Mouse (Mus musculus) T-helper 1 cell (primary cell): ENCODE measurements around the gene Slc6a9.

Experiments
- in situ Hi-C: fragments of 300-600 bp; cut with MboI, MseI; formaldehyde crosslinking; loops from one replicate; pipeline ENCODE4 v1.15.1; 2025; ENCODE audit warnings: high pct_unique_total_duplicates

Gene Slc6a9

DNA sequence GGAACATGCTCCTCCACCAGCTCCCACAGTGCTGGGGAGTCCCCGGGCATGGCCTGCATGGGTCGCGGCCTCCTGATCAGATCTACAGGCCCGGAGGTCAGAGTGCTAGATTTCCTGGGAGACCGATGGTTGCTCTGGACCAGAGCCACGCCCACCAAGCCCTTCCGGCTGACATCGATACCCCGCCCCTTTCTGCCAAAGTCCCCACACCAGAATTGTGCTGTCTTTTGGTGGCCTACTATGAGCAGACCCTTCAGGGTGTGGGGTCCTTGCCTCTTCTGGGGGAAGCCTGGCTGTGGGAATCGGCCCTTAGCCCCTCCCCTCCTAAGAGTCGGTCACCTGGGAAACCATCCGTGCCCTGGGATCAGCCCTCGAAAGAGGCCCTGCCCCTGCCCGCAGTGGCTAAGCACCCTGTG is 38.2 kb downstream of the Slc6a9 start, which contains the start of gene Ccdc24:
Ccdc24 (minus strand) TSS at position 87 of the 416 bp plus-strand sequence.
- in situ Hi-C loops = no loop called here

DNA sequence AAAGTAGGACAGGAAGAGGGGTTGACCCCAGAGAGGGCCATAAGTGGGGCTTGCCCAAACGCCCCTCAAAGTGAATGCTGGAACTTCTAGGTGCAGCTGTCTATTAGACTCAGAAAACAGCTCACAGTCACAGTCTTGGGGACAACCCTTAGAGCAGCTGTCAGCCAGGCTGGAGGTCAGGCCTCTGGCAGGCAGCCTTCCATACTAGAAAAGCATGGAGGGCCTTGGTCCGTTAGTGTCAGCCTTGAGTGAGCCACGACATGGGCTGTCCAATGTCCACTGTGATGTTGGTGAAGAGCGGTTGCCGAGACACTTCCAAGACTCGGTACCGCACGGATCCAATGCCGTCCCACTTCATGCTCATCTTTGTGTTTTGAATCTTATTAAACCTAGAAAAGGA is 39.3 kb downstream of the Slc6a9 start:
- in situ Hi-C loops = no loop called here

DNA sequence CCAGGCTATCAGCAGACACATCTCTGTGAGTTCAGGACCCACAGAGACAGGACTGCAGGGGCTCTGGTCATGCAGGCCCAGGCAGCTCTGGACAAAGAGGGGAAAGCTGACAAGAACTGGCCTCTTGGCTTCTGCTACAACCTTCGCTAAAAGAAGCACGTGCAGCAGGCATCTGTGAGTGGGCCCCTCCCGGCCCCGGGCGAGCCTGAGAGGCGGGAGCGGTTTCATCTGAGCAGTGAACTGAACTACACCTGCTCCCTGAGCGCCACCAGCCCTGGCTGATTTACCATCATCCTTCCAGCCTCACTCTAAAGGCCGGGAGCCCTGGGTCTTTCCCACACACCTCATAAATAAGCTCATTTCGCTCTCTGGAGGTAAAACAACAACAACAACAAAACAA is 44.0 kb downstream of the Slc6a9 start:
- in situ Hi-C loops = no loop called here

DNA sequence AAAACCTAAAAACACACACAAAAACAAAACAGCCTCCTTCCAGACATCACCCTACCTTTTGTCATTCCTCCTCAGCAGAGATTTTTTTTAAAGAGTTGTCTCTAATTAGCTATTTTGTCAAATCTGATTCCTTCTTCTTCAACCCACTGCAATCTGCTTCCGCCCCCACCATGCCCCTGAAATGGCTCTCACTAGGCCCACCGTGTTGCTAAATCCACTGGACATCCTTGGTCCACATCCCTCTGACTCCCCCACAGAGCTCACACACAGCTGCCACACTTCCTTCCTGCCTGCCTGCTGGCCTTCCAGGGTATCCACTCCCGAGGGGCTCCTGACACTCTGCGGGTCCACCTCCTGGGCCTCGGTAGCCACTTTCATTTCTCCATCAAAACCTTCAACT is 44.4 kb downstream of the Slc6a9 start:
- in situ Hi-C loops = no loop called here

DNA sequence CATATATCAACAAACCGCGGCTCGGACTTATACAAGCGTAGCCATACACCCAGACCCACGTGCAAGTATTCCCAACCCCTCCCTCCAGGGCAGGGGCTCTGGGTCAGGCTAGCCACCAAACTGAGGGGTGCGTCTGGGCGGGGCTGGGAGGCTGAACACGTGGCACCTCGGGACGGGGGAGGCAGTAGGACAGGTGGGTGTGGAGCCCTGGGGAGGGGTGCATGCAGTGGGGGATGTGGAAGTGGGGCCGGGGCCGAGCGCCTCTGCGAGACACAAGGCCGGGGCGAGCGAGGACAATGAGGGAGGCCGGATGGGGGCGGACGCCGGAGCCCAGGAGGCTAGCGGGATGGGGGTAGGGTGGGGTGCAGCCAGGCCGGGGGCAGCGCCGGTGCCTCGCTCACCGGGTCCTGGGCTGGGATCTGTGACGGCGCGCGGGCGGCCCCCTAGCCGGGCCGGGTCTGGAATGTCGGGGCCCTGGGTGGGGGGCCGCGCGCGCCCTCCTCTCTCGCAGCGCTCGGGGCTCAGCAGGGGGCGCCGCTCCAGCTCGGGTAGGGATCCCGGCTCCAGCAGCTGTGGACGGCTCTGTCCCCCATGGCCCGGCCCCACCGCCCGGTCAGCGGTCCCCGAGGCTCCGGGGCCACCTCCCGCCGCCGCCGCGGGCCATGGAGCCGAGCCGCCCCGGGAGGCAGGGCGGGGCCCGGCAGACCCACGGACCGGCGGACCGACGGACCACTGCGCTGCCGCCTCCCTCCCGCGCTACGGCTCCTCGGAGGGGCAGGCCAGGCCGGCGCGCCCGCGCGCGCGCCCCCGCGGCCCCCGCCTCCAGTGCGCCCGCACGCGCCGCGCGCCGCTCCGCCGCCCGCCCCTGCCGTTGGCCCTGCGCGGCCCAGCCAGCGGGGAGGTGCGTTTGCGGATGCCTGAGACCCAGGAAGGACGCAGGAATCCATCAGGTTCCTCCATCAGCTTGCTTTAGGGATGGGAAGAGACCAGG is 48.7 kb downstream of the Slc6a9 start, which contains the start of gene B4galt2:
B4galt2 (minus strand) TSS at position 787 of the 991 bp plus-strand sequence.
- in situ Hi-C loops = no loop called here

DNA sequence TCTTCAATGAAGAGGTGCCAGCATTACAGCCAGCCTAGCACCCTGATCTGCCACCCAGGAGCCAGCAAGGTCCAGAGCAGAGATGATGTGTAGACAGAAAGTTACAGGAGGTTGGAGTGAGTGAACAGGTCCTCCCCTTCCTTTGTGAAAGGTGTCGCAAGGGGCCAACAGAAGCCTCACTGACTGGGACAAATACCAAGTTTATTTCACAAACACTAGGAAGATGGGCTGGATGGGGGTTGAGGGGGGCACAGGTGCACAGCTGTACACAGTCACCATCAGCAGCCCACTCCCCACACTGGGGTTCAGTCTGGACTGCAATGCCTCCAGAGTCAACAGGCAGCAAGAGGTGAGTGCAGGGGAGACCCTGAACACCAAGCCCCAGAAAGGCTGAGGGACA is 49.8 kb downstream of the Slc6a9 start:
- in situ Hi-C loops = no loop called here

DNA sequence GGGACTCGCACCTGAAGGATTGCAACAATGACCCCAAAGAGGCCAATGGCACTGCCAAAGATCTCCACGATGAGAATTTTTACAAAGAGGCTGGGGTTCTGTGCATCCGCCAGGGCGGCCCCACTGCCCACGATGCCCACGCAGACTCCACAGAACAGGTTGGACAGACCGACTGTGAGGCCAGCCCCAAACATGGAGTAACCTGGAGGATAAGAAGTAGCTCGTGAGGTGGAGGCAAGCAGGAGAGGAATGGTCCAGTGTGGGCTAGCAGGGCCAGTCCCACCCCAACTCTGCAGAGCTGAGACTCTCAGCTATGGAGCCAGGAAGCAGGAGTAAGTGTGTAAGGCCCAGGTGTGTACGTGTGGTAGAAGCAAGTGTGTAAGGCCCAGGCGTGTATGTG is 50.8 kb downstream of the Slc6a9 start:
- in situ Hi-C loops = no loop called here

DNA sequence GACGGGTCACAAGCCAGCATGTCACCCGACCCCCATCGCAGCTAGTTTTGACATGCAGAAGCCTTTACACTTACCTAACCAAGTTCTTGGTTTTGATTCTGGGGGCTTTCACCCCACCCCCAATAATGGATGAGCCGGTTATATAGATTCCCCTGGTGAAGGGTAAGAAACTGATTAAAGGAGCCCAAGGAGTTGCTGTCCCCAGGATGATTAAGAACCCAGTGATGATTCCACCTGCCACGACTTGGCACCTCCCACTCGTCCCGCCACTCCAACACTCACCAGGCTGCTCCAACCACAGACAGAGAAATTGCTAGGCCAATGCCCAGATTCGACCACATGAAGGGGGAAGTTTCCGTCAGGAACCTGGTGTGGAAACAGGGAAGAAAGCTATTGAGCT is 51.7 kb downstream of the Slc6a9 start:
- in situ Hi-C loops = no loop called here

DNA sequence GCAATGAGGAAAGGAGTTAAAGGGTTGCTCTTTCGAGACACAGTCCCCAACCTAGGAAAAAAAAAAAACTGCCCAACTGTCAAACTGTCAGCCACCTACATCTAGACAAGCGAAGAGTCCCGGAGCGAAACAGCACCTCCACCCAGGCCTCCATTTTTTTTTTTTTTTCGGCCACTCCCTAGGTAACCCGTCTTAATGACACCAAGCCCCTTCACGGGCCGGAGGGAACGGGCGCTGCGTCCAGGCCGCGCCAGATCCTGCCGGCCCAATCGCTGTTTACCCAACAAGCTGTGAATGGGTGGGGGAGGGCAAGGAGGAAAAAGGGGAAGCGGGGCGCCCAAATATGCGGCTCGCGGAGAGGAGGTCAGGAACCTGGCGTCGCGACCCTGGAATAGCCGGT is 52.3 kb downstream of the Slc6a9 start:
- in situ Hi-C loops = no loop called here

DNA sequence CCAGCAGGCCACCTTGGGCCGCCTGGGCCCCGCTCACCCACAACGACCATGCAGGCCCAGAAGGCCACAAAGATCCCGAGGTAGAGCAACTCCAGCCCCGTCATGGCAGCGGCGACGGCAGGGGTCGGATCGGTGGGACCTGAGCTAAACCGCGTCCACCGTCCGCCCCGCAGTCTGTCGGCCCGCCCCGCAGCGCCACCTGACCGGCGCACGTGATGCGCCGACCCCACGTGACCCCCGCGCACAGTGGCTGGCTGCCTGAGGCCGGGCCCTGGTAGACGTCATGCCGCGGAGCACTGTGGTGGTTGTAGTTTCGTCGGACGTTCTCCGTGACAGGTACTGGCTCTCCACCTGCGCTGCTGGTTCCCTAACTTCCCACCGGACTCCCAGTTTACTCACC is 52.8 kb downstream of the Slc6a9 start, which contains the start of gene Atp6v0b:
Atp6v0b (minus strand) TSS at position 201 of the 400 bp plus-strand sequence.
- in situ Hi-C loops = no loop called here

DNA sequence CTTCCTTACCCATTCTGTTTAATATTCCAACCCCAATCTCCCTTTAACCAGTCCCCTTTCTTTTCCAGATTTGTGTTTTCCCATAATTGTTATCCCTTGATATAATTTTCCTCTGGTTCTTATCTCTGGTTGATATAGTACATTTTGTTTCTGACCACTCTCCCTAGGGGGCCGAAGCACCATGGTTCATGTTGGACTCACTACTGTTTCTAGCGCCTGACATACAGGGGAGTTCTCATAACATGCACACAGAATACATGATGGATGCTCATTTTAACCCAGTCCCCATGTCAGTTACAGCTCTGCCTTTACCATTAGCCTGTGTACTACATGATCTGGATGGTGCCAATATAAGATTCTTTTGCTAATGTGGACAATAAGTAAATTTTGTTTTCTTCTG is 53.6 kb downstream of the Slc6a9 start:
- in situ Hi-C loops = no loop called here

DNA sequence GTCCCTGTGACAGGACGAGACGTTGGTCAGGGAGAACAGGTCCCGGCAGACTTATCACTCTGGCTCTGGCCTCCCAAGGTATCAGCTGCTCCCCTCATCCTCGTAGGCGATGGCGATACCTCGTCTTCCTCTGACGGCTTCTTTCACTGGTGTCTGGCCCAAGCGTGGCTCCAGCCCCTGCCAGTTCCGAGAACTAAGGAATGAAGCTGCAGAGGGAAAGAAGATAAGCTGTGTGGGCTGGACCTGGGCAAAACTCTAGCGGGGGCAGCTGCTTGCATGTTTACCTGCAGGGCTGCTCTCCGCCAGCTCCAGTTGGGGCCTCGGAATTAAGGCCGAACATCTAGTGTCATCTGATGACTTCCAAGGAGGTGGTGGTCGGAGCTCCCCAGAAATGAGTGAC is 55.2 kb downstream of the Slc6a9 start:
- in situ Hi-C loops = no loop called here

DNA sequence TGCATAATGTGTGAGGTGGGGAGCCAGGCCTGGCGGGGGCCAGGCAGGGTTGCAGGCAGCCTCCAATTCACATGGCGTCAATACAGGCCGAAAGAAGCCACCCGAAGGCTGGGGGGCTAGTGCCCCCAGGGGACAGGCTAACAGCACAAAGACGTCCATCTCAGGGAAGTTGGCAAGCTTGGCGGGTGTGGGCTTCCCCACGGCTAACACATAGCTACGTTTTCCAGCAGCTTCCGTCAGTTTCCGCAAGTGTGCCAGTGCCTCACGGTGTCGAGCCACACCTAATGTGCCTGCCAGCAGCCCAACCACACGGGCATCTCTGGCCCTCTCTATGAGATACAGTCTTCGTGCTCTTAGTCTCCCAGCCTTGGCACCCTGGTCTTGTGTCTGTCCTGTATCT is 55.7 kb downstream of the Slc6a9 start:
- in situ Hi-C loops = no loop called here

DNA sequence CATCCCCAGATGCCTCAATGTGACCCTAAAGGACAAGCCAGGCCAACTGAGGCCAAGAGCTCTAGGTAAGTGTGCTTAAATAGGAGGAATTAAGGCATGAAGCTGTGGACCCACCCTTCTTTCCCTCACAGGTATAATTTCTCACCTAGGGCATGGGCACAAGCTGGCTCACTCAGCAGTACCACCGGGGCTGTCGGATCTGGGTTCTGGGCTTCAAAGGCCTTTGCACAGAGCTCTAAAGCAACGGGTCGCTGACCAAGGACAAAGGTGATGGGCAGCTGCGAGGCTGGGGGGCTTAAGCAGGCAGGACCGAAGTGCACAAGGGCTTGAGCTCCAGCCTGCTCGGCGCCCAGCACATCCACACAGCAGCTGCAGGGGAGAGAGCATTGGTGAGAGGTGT is 56.4 kb downstream of the Slc6a9 start:
- in situ Hi-C loops = no loop called here

DNA sequence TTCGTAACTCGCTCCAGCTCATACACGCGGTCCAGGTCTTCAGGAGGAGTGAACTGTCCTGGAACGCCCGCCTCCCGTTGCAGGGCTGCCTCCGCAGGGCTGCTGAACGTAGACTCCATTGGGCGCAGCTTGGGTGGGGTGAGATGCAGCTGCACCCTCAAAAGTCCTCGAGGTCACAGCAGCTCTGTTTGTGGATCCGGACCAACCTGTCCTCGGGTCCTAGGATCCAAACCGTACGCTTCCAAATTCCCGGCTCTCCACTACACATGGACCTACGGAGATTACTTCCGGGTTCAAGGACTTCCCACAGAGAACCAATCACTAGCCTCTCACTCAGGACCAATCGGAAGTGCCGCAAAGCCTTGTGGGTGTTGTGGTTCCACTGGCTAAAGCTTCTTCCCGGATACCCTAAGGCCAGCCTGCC is 57.4 kb downstream of the Slc6a9 start, which contains the start of gene Dph2:
Dph2 (minus strand) TSS at position 295 of the 424 bp plus-strand sequence.
- in situ Hi-C loops = no loop called here

DNA sequence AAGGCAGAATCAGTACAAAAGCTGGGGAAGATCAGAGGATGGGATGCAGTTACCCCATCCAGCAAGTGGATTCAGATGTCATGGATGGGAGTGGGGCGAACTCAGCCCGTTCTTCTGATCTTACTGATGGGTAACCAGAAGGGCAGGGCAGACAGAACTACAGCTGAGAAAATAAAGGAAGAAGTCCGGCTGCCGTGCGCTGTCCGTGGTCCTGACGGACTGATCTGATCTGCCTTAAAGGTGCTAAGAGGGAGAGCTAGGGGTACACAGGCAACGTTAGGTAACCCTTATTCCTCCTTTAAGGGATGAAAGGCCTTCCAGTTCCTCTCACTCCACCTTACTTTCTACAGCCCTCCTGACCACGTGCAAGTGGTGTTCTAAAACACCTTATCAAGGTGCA is 59.1 kb downstream of the Slc6a9 start:
- in situ Hi-C loops = no loop called here

DNA sequence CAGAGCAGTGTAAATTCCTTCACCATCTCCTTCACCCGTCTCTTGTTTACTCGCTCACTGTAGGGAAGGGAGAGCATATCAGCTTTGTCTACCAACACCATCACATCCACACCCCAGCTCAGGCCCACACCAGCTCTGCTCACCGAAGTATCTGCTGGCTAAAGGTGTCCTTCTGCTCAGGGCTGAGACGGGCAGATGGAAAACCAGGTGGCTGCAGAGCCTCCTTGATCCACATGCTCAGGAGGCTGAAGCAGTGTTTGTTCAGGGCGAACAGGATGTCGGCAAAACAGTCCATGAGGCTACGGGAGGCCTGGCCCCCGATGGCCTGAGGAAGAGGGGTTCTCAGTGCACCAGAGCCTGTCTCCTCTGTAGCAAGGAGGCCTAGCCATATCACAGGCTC is 60.3 kb downstream of the Slc6a9 start:
- in situ Hi-C loops = no loop called here

DNA sequence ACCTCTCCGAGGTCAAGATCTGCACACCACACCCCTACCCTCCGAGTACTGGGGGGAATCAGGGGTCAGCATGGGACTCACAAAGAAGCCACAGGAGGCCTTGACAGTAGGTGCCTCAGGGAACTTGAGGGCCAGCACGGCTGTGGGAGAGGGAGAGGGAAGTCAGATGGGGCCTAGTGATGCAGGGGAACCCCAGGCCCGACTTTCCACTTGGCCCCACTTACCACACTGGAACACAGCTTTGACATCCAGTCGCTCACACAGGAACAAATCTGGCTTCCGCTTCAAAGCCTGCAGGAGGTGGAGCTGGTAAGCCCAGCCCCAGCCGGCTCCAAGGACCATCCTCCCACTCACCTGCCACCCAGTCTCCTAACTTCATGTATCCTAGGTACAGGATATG is 61.0 kb downstream of the Slc6a9 start:
- in situ Hi-C loops = no loop called here

DNA sequence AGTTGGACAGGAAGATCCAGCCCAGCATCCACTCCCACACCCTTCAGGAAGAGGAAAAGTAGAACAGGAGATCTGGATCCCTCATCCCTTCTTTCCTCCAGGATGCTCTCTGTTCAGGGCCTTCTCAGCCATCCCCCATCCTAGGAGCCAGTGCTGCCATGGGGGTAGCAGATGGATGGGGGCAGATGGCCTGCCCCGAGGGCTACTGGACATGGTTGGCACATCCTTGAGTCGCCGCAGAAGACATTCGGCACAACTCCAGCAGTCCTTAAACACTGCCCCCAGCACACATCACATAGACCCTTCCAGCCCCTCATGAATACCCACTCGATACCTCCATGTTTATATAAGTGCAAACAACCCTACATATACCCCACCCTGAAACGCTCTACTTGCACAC is 61.7 kb downstream of the Slc6a9 start:
- in situ Hi-C loops = no loop called here

DNA sequence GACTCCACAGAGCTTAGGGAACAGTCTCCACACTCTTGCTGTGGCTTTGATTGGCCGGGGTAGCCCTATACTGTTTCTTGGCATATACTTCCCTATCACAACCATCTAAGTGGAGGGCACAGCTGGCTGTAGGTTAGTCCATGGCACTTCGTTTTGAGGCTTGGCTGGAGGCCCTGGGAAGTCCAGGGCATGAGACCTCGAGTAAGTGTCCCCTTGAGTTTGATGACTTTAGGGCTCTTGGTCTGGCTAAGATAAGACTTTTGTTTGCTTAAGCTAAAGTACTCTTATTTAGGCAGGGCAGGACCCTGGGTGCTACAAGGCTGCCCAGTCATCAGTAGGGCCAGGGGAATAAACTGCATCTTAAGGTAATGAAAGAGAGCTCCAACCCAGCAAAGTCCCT is 63.8 kb downstream of the Slc6a9 start:
- in situ Hi-C loops = no loop called here

DNA sequence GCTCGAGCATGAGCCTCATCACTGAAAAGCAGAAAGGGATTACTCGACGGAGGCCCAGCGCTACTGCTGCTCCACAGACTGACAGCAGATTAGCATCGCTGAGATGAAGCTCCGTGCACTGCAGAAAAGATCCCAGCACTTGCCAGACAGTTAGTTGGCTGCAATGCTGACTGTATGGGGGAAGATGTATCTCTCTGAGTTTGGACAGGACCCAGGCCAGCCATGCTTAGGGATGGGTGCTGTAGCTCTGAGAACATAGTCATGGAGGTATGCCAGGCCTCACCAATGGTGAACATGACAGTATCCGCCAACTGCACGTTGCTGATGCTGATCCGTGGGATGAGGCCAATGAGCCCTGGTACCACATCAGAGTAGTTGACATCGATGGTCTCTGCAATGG is 69.8 kb downstream of the Slc6a9 start:
- in situ Hi-C loops = no loop called here

DNA sequence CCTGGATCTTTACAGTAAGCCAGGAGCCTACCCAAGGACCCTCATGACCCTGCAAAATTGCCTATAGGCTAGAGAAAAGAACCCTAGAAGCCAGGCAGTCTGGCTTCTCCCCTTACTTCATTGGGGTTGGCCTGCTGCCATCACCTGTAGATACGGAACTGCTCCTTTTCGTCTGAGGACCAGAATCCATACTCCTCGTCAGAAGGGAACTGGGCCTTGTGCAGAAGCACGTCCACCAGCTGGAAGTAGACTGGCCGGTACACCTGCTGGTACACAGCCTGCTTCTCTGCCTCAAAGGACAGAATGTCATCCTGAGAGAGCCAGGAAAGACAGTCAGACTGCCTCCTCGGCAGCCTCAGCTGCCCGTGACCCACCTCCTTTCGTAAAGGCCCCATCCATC is 70.5 kb downstream of the Slc6a9 start:
- in situ Hi-C loops = no loop called here

DNA sequence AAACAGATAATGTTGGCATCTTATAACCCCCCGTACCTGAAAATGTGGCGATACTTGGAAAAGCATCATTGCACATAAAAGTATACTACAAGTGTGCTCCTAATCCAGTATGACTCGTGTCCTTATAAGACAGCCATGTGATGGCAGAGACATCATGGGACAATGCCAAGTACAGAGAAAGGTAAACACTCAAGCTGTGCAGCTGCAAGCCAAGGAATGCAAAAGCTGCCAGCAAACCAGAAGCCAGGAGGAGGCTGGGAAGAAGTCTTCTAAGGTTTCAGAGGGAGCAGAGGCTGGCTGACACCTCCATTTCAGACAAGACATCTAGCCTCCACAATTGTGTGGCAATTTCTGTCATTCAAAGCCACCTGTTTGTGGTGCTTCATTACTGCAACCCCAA is 71.9 kb downstream of the Slc6a9 start:
- in situ Hi-C loops = no loop called here
